Comparison of ENCODE assay signal across 8 mouse cellular contexts in genomic region chr19:4439161-4439801, GRCm38 (mm10). TPM values are rescaled to one million over a fixed set of nuclear protein-coding genes. Genes with fewer than 3 reads are reported as not detected.
A peak's percentile ranks its signal among the peaks of the same experiment; 100 is the strongest.
DNase-seq lines count a peak whose midpoint lies in the region; ATAC-seq lines count a peak whose summit lies in the region.

Gene Rhod (minus strand): TSS chr19:4439432.

- H3K9ac ChIP-seq in forebrain, embryonic 11.5 days (ENCODE audit: low read length) = peak within 1 kb of the TSS; percentile 66
- peak within 1 kb of the TSS; percentile 85 for H3K9ac ChIP-seq in limb, embryonic 13.5 days
- H3K9ac ChIP-seq in midbrain, embryonic 16.5 days (ENCODE audit: low read depth, low read length) = peak within 1 kb of the TSS; percentile 64

- peak within 1 kb of the TSS; percentile 92 for H3K4me2 ChIP-seq in forebrain, embryonic 11.5 days (ENCODE audit: low read depth, low read length, severe bottlenecking)
- peak within 1 kb of the TSS; percentile 91 for H3K4me2 ChIP-seq in limb, embryonic 13.5 days (replicated peaks)
- peak within 1 kb of the TSS; percentile 74 for H3K4me2 ChIP-seq in midbrain, embryonic 16.5 days (ENCODE audit: low read length)

- no peak within 1 kb of the TSS for H3K27ac ChIP-seq in forebrain, embryonic 11.5 days (ENCODE audit: low read depth, low read length)
- peak within 1 kb of the TSS; percentile 85 for H3K27ac ChIP-seq in hindbrain, embryonic 10.5 days
- peak within 1 kb of the TSS; percentile 55; the same call in 1 of the 2 replicates for H3K27ac ChIP-seq in limb, embryonic 13.5 days
- H3K27ac ChIP-seq in midbrain, embryonic 16.5 days (ENCODE audit: low read length) = no peak within 1 kb of the TSS

- H3K4me1 ChIP-seq in forebrain, embryonic 11.5 days (replicated peaks; ENCODE audit: control insufficient read depth, insufficient read depth, low read length) = peaks cover 4% of the 10 kb centered on the region; the same call in 1 of the 2 replicates
- peaks cover 42% of the 10 kb centered on the region for H3K4me1 ChIP-seq in hindbrain, embryonic 10.5 days (replicated peaks)
- peaks cover 45% of the 10 kb centered on the region for H3K4me1 ChIP-seq in limb, embryonic 13.5 days
- peaks cover 7% of the 10 kb centered on the region for H3K4me1 ChIP-seq in midbrain, embryonic 16.5 days (ENCODE audit: control insufficient read depth, insufficient read depth, low read length)

- WGBS in forebrain, embryonic 11.5 days = 1% methylated on average over 46 of the region's 51 CpGs
- under 1% methylated on average over 51 of the region's 51 CpGs for WGBS in hindbrain, embryonic 10.5 days
- under 1% methylated on average over 51 of the region's 51 CpGs for WGBS in limb, embryonic 13.5 days
- under 1% methylated on average over 50 of the region's 51 CpGs for WGBS in midbrain, embryonic 16.5 days

- no peaks in the 10 kb centered on the region for H3K36me3 ChIP-seq in forebrain, embryonic 11.5 days (ENCODE audit: control insufficient read depth, insufficient read depth, low read length)
- no peaks in the 10 kb centered on the region for H3K36me3 ChIP-seq in hindbrain, embryonic 10.5 days
- peaks cover 16% of the 10 kb centered on the region for H3K36me3 ChIP-seq in limb, embryonic 13.5 days
- no peaks in the 10 kb centered on the region for H3K36me3 ChIP-seq in midbrain, embryonic 16.5 days (ENCODE audit: control insufficient read depth, insufficient read depth, low read length)

- H3K9me3 ChIP-seq in forebrain, embryonic 11.5 days (ENCODE audit: control insufficient read depth, low read length) = no peaks in the 10 kb centered on the region
- H3K9me3 ChIP-seq in hindbrain, embryonic 10.5 days = 0 out of 2 replicates have a peak, but pooled peaks cover 7% of the 10 kb centered on the region
- no peaks in the 10 kb centered on the region for H3K9me3 ChIP-seq in limb, embryonic 13.5 days
- no peaks in the 10 kb centered on the region for H3K9me3 ChIP-seq in midbrain, embryonic 16.5 days (replicated peaks; ENCODE audit: control insufficient read depth, low read length, poor library complexity, severe bottlenecking)

- H3K4me3 ChIP-seq in forebrain, embryonic 11.5 days (ENCODE audit: low read depth, low read length) = peak within 1 kb of the TSS; percentile 57
- peak within 1 kb of the TSS; percentile 78 for H3K4me3 ChIP-seq in hindbrain, embryonic 10.5 days
- peak within 1 kb of the TSS; percentile 83 for H3K4me3 ChIP-seq in limb, embryonic 13.5 days
- peak within 1 kb of the TSS; percentile 44 for H3K4me3 ChIP-seq in midbrain, embryonic 16.5 days (ENCODE audit: low read depth, low read length)

- DNase-seq in 3134 (ENCODE audit: extremely low read depth, insufficient read length, low spot score) (peak; percentile 82), NIH3T3 (ENCODE audit: low read depth) (peak; percentile 73)
- peak; percentile 79 for DNase-seq in forebrain, embryonic 11.5 days (ENCODE audit: low spot score)
- peak; percentile 53 for DNase-seq in hindbrain, embryonic 10.5 days (ENCODE audit: low spot score)
- peak; percentile 83 for DNase-seq in yolk sac, embryonic 10.5 days (ENCODE audit: low spot score)

- peak; percentile 27; the same call in 1 of the 2 replicates for ATAC-seq in forebrain, embryonic 11.5 days (replicated peaks; ENCODE audit: low FRiP score)
- peak; percentile 57; the same call in 1 of the 2 replicates for ATAC-seq in limb, embryonic 13.5 days (ENCODE audit: low FRiP score, low read depth)
- ATAC-seq in midbrain, embryonic 16.5 days = 0 out of 2 replicates have a peak, but pooled peaks have one; percentile 45
- ATAC-seq in inflammation-experienced regulatory T-cells, adult 6 months = no peak

- peaks cover 11% of the 10 kb centered on the region for H3K27me3 ChIP-seq in forebrain, embryonic 11.5 days (ENCODE audit: control insufficient read depth, insufficient read depth, low read length)
- peaks cover 32% of the 10 kb centered on the region for H3K27me3 ChIP-seq in hindbrain, embryonic 10.5 days (ENCODE audit: insufficient read depth, poor library complexity, severe bottlenecking)
- H3K27me3 ChIP-seq in limb, embryonic 13.5 days = no peaks in the 10 kb centered on the region
- H3K27me3 ChIP-seq in midbrain, embryonic 16.5 days (ENCODE audit: control insufficient read depth, insufficient read depth, low read depth, low read length) = peaks cover 16% of the 10 kb centered on the region

RNA-seq across cellular contexts. Expression of gene Rhod, which starts in this region (rescaled TPM):
- polyA plus RNA-seq in forebrain, embryonic 11.5 days (2014; fragmentation: Nextera tagmentation; extraction: Ambion mirVana) = 10.9 and 13.4 TPM in 2 replicates
- polyA plus RNA-seq in hindbrain, embryonic 10.5 days (2016; fragmentation: Nextera tagmentation; extraction: Ambion mirVana) = 16.5 and 19.5 TPM in 2 replicates
- 51.2 and 53.9 TPM in 2 replicates for polyA plus RNA-seq in limb, embryonic 13.5 days (2015; fragmentation: Nextera tagmentation; extraction: Ambion mirVana)
- polyA plus RNA-seq in midbrain, embryonic 16.5 days (2015; fragmentation: Nextera tagmentation; extraction: Ambion mirVana) = 3.8 and 3.9 TPM in 2 replicates
- polyA plus RNA-seq in inflammation-experienced regulatory T-cells, adult 6 months (2017; shearing (Covaris generic)) = 1 to 10 TPM in 2 of 3 experiments, under 1 TPM in 1; 0.75 to 2.5 (median 2.4) TPM

Comparison
In these comparisons a context has a peak if more than half of its experiments do, and no peak if none do; other contexts are left out.
1. H3K27ac ChIP-seq: peak in hindbrain, embryonic 10.5 days (single experiment) and limb, embryonic 13.5 days (single experiment); none in forebrain, embryonic 11.5 days (single experiment) and midbrain, embryonic 16.5 days (single experiment).
2. Peak in every context shown above with its lines, with median percentiles within 50 percentile points of each other: DNase-seq, H3K4me2 ChIP-seq, H3K4me3 ChIP-seq and H3K9ac ChIP-seq.